Mouse (Mus musculus): ENCODE results near the gene Gm17409. TPM values are rescaled to one million over a fixed set of nuclear protein-coding genes. Genes with fewer than 3 reads are reported as not detected.

The Gm17409 gene
- not detected for polyA plus RNA-seq (2014; fragmentation: Illumina TruSeq; extraction: RNeasy Lipid Tissue Mini Kit (QIAGEN cat#74804); ENCODE audit: low read depth, low replicate concordance)

DNA sequence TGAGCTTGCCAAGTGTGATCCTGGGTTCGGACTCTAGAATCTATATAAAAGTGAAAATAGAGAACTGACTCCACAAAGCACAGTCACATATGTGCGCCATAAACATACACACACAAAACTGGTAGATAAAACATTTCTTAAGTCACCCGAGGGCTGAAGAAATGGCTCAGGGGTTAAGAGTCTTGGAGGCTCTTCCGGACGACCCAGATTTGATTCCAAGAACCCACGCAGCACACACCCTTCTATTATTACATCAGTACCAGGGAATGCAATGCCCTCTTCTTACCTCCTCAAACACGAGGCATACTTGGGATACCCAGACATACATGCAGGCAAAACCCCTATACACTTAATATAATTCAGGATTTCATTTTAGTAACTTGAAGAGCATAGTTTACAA lies at the start of gene Gm17409:
Gm17409 (plus strand) TSS at position 301 of the 400 bp plus-strand sequence.

Other genes starting within 250 kb of the Gm17409 start
- 22.1 TPM for gene Acvr1c, start 112.2 kb upstream of the Gm17409 start, polyA plus RNA-seq (2014; fragmentation: Illumina TruSeq; extraction: RNeasy Lipid Tissue Mini Kit (QIAGEN cat#74804); ENCODE audit: low read depth, low replicate concordance)
- gene Acvr1, start 97.0 kb downstream of the Gm17409 start, polyA plus RNA-seq (2014; fragmentation: Illumina TruSeq; extraction: RNeasy Lipid Tissue Mini Kit (QIAGEN cat#74804); ENCODE audit: low read depth, low replicate concordance), result 21.1 TPM
- 6.9 TPM for gene Upp2, start 97.2 kb downstream of the Gm17409 start, polyA plus RNA-seq (2014; fragmentation: Illumina TruSeq; extraction: RNeasy Lipid Tissue Mini Kit (QIAGEN cat#74804); ENCODE audit: low read depth, low replicate concordance)